Mouse (Mus musculus) spleen, adult 2 months (tissue): ENCODE results near the gene Gm10375. TPM values are rescaled to one million over a fixed set of nuclear protein-coding genes. Genes with fewer than 3 reads are reported as not detected.
"Not testable (repeated sequence)": the region's sequence is repeated elsewhere in the genome, so short reads cannot be mapped to it uniquely, and the experiment has no call there.

Experiments
- DNase-seq, 2 experiments: peaks; one replicate each; pipeline versions ENCODE4 v3.0.0 to v3.0.0-alpha.2; 2012 to 2021; ENCODE audit warnings: low spot score in 2 of 2, low read depth in 1 of 2
- H3K27ac ChIP-seq: fragments of 200-500 bp; 2 replicates; pipeline ENCODE4 v1.5.1; 2012; ENCODE audit warnings: low read length, inconsistent platforms; ENCODE audit not compliant: insufficient read depth
- H3K27me3 ChIP-seq: fragments of 200-500 bp; 2 replicates; pipeline ENCODE4 v1.6.1; 2012; ENCODE audit warnings: mild to moderate bottlenecking, moderate library complexity, low read length, inconsistent platforms; ENCODE audit not compliant: control insufficient read depth, insufficient read depth
- H3K36me3 ChIP-seq: fragments of 200-500 bp; 2 replicates; pipeline ENCODE4 v1.6.1; 2012; ENCODE audit warnings: mild to moderate bottlenecking, low read length, inconsistent platforms; ENCODE audit not compliant: control insufficient read depth, insufficient read depth
- H3K4me1 ChIP-seq: fragments of 200-500 bp; 2 replicates; pipeline ENCODE4 v1.6.1; 2011; ENCODE audit warnings: inconsistent platforms; ENCODE audit not compliant: control insufficient read depth, insufficient read depth, insufficient read length
- H3K4me3 ChIP-seq: fragments of 200-500 bp; 2 replicates; pipeline ENCODE4 v1.5.1; 2011; ENCODE audit warnings: mild to moderate bottlenecking, inconsistent platforms; ENCODE audit not compliant: insufficient read depth, insufficient read length; ENCODE audit errors: extremely low read depth
- WGBS: fragments of 180-500 bp; shearing (Covaris S2); methylation state at CpG from one replicate; pipeline ENCODE4 v1.1.7; 2018; 5-methylcytosine and 5-hydroxymethylcytosine counted together
- polyA plus RNA-seq: library from polyadenylated mRNA; depleted of rRNA; stranded (reverse); fragments of >200 nt; gene quantifications from 2 replicates; pipeline ENCODE4 v1.2.3, GENCODE M21; 2012; rRNA removed

Gm10375 gene
- polyA plus RNA-seq = not detected in 2 replicates

DNA sequence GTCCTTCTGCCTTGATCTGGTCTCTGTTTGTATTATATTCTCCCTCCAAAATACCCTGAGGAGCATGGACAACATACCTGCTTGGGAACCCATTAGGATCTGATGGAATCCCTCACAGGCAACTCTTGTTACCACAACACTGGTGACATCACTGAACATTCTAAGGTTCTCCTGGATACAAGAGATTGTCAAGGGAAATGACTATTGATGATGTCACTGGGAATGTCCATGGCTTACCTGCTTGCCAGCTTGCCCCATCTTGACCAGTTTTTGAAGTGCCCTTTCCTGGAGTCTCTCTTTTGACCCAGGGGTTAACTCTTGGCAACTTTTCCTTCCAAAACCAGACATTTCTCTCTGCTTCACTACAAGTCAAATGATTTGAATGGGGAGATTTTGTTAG lies at the start of gene Gm10375:
Gm10375 (minus strand) TSS at position 101 of the 400 bp plus-strand sequence.
- not testable (repeated sequence) for H3K27me3 ChIP-seq, H3K4me3 ChIP-seq, H3K4me1 ChIP-seq, H3K27ac ChIP-seq, DNase-seq, H3K36me3 ChIP-seq

DNA sequence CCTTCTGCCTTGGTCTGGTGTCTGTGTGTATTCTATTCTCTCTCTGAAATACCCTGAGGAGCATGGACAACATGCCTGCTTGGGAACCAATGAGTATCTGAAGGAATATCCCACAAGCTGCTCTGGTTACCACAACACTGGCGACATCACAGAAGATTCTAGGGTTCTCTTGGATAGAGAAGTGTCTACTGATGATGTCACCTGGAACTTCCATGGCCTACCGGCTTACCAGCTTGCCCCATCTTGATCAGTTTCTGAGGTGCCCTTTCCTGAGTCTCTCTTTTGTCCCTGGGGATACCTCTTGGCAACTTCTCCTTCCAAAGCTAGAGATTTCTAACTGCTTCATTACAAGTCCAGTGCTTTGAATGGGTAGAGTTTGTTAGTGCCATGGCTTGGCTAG lies 28.8 kb downstream of the Gm10375 start, which contains the start of gene Gm17654:
Gm17654 (minus strand) TSS at position 101 of the 400 bp plus-strand sequence.
- not testable (repeated sequence) for H3K27ac ChIP-seq, H3K4me1 ChIP-seq, H3K36me3 ChIP-seq, H3K4me3 ChIP-seq, H3K27me3 ChIP-seq, DNase-seq
- 75% methylated on average over 1 of the region's 2 CpGs for WGBS

DNA sequence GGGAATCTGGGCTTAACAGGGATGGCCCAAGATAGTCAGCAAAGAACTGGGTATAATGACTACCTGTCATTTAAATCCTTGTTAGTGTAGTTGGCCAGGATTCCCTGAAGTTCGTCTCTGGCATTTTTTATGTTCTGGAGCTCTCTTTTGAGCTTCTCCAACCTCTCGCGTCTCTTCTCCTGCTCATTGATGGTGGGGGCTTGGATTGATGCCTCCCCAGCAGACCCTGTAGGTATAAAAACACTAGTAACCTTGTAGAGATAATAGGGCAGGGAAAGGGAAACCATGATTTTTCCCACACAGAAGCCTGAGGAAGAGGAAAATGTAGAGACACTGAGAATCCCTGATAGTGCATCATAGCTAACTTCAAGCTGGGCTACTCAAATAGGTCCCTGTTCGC lies 29.8 kb downstream of the Gm10375 start:
- H3K4me3 ChIP-seq, H3K27ac ChIP-seq, H3K27me3 ChIP-seq, DNase-seq, H3K4me1 ChIP-seq, H3K36me3 ChIP-seq: not testable (repeated sequence)
- WGBS = 78% methylated on average over 4 of the region's 4 CpGs

Other genes with a start within 250 kb of the Gm10375 start
- gene Gm8138, start 191.7 kb downstream of the Gm10375 start, polyA plus RNA-seq = not detected in 2 replicates
- not detected in 2 replicates for gene Gm5799, start 64.4 kb downstream of the Gm10375 start, polyA plus RNA-seq
- not detected in 2 replicates for gene Gm17654, start 28.9 kb downstream of the Gm10375 start, polyA plus RNA-seq
- not detected in 2 replicates for gene Gm8165, start 69.2 kb upstream of the Gm10375 start, polyA plus RNA-seq
- gene Gm7324, start 89.8 kb upstream of the Gm10375 start, polyA plus RNA-seq = 0.26 TPM in 1 of 2 replicates, not detected in the other
- not detected in 2 replicates for gene Gm16506, start 119.5 kb upstream of the Gm10375 start, polyA plus RNA-seq
- gene Gm6526, start 139.9 kb upstream of the Gm10375 start, polyA plus RNA-seq = not detected in 2 replicates
- 0.11 and 0.18 TPM in 2 replicates for gene Gm8180, start 176.7 kb upstream of the Gm10375 start, polyA plus RNA-seq